Mouse (Mus musculus): ENCODE data around the gene Rrm1. TPM values are rescaled to one million over a fixed set of nuclear protein-coding genes. Genes with fewer than 3 reads are reported as not detected.

Gene Rrm1
- 8.8 and 8.9 TPM in 2 replicates for polyA plus RNA-seq (2021; fragmentation: Nextera tagmentation)
- long read RNA-seq, experiment 1, transcript Rrm1-201 (19 exons, 3,997 nt): major isoform, 13 of 18 reads
- long read RNA-seq, experiment 1, partial matches to known transcripts: 3 of 18 reads
- long read RNA-seq, experiment 1, other reads (novel, unspliced or antisense): 2 of 18 reads
- long read RNA-seq, experiment 2, transcript Rrm1-201 (19 exons, 3,997 nt): major isoform, 88 of 91 reads
- long read RNA-seq, experiment 2, partial matches to known transcripts: 2 of 91 reads
- long read RNA-seq, experiment 2, other reads (novel, unspliced or antisense): 1 of 91 reads

DNA sequence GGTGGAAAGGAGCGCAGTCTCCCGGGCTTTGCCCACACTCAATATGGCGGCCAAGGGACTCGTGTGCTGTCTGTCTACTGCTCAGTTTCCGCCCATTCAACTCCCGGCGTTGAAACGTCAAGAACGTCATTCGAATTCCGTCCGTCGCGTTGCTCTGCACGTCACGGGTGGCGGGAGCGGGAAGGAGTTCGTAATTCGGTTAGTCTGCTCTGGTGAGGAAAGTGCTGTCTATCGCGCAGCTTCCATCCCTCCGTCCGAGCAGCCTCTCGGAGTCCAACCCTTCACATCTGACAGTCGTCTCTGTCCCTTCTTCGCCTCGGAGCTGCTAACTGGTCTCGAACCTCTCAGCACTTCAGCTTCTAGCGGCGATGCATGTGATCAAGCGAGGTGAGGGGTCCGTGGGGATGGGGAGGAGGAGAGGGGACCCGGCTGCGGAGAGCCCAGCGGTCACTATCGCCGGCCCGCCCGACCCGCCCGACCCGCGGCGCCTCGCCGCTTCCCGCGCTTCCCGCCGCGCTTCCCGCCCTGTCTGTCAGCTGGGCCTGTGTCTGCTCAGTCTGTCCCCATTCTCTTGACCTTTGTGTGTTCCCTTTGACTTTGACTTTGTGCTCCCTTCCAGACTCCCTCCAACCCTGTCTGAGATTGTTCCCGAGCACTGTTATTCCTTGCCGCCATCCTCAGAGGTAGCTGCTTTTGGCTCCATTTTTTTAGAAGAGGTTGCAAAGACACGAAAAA, at the start of gene Rrm1:
TSS of gene Rrm1 (plus strand) at position 39 of the 735 bp plus-strand sequence.

DNA sequence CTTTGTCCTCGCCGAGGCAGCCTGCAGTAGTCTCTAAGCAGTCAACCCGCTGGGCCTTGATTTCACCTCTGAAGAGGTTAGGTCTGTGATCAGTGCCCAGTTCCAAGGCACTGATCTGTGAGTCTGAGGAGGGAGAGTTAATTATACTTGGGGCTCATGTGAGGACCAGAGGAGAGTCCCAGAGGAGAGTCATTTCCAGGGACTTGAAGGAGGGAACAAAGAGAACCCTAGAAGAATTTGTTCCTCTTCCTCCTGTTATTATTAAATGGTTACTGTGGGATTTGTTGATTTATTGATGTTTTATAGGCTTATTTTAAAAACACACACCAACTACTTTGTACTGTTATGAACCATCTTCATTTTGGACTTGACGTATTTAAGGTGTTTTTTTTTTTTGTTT, 40.1 kb downstream of the Rrm1 start, which contains the start of gene Olfr543:
TSS of gene Olfr543 (minus strand) at position 101 of the 400 bp plus-strand sequence.

DNA sequence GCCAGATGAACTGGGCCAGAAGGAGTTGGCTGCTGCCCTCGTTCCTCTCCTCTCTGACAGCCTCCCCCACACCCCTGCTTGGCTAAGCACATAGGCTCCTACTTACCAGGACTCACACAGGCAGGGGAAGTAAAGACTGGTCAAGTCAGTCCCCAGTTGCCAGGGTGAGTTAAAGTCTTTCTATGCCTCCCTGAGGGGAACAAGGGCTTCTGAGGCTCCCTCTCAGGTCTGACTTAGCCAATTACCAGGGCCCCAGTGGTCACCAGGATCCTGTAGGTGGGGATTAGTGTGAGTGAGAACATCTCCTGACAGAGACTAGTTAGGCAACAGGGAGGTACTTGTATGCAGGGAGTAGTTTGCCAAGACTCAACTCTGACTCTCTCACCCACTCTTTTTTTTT, 46.7 kb downstream of the Rrm1 start, which contains the start of gene Olfr544:
TSS of gene Olfr544 (minus strand) at position 153 of the 400 bp plus-strand sequence.

DNA sequence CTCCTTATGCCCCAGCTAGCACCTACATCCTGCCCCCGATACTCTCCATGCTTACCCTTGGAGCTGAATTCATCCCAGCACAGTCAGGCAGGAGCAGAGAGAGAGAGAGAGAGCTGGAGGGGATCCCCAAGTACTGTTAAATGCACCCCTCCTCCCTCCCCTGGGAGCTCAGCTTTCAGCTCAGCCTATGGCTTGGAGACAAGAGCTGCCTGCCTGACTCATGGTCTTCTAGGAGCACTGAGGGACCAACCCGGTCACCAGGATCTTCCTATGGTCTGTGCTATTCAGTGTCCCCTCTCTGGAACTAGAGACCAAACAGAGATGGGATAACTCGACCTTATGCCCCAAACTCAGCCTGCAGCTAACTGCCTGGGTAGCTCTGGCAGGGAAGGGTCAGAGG, 58.0 kb downstream of the Rrm1 start, which contains the start of gene Olfr545:
TSS of gene Olfr545 (minus strand) at position 101 of the 400 bp plus-strand sequence.

Other genes starting within 250 kb of the Rrm1 start
- gene Nup98, start 231.5 kb upstream of the Rrm1 start, polyA plus RNA-seq (2021; fragmentation: Nextera tagmentation): 6.2 and 9.5 TPM in 2 replicates
- gene Pgap2, start 231.5 kb upstream of the Rrm1 start, polyA plus RNA-seq (2021; fragmentation: Nextera tagmentation): 29.1 and 29.3 TPM in 2 replicates
- 33.4 and 47.7 TPM in 2 replicates for gene Rhog, start 185.6 kb upstream of the Rrm1 start, polyA plus RNA-seq (2021; fragmentation: Nextera tagmentation)
- 20.4 TPM in 2 replicates for gene Stim1, start 173.9 kb upstream of the Rrm1 start, polyA plus RNA-seq (2021; fragmentation: Nextera tagmentation)
- not detected in 2 replicates for gene Olfr543, start 40.0 kb downstream of the Rrm1 start, polyA plus RNA-seq (2021; fragmentation: Nextera tagmentation)
- not detected in 2 replicates for gene Olfr544, start 46.6 kb downstream of the Rrm1 start, polyA plus RNA-seq (2021; fragmentation: Nextera tagmentation)
- gene Olfr545, start 57.9 kb downstream of the Rrm1 start, polyA plus RNA-seq (2021; fragmentation: Nextera tagmentation): not detected in 2 replicates
- not detected in 2 replicates for gene Olfr547, start 93.1 kb downstream of the Rrm1 start, polyA plus RNA-seq (2021; fragmentation: Nextera tagmentation)
- not detected in 2 replicates for gene Olfr548-ps1, start 99.2 kb downstream of the Rrm1 start, polyA plus RNA-seq (2021; fragmentation: Nextera tagmentation)
- not detected in 2 replicates for gene Olfr549, start 108.2 kb downstream of the Rrm1 start, polyA plus RNA-seq (2021; fragmentation: Nextera tagmentation)
- gene Trim21, start 123.8 kb downstream of the Rrm1 start, polyA plus RNA-seq (2021; fragmentation: Nextera tagmentation): 0.54 and 0.67 TPM in 2 replicates
- 1.9 and 2.1 TPM in 2 replicates for gene Olfr550, start 129.7 kb downstream of the Rrm1 start, polyA plus RNA-seq (2021; fragmentation: Nextera tagmentation)
- gene Olfr551, start 150.2 kb downstream of the Rrm1 start, polyA plus RNA-seq (2021; fragmentation: Nextera tagmentation): not detected in 2 replicates
- not detected in 2 replicates for gene Olfr552, start 156.1 kb downstream of the Rrm1 start, polyA plus RNA-seq (2021; fragmentation: Nextera tagmentation)
- not detected in 2 replicates for gene Olfr553, start 176.5 kb downstream of the Rrm1 start, polyA plus RNA-seq (2021; fragmentation: Nextera tagmentation)
- gene Olfr554, start 196.7 kb downstream of the Rrm1 start, polyA plus RNA-seq (2021; fragmentation: Nextera tagmentation): not detected in 2 replicates
- not detected in 2 replicates for gene Olfr555, start 217.1 kb downstream of the Rrm1 start, polyA plus RNA-seq (2021; fragmentation: Nextera tagmentation)
- not detected in 2 replicates for gene Olfr556, start 223.2 kb downstream of the Rrm1 start, polyA plus RNA-seq (2021; fragmentation: Nextera tagmentation)
- 2.1 and 2.6 TPM in 2 replicates for gene Trim68, start 245.6 kb downstream of the Rrm1 start, polyA plus RNA-seq (2021; fragmentation: Nextera tagmentation)